Mouse (Mus musculus): Measurements from ENCODE around the gene Tmem190. TPM values are rescaled to one million over a fixed set of nuclear protein-coding genes. Genes with fewer than 3 reads are reported as not detected.
A peak's percentile ranks its signal among the peaks of the same experiment; 100 is the strongest.

The Tmem190 gene
- not detected in 2 replicates for polyA plus RNA-seq (2014; fragmentation: Nextera tagmentation; extraction: Ambion mirVana)

- no peaks in the 10 kb centered on the region for H3K4me1 ChIP-seq (ENCODE audit: control insufficient read depth, insufficient read depth, low read length)
- H3K27ac ChIP-seq (replicated peaks; ENCODE audit: low read depth, low read length) = no peak within 1 kb of the TSS
- no peaks in the 10 kb centered on the region for H3K9me3 ChIP-seq (ENCODE audit: control insufficient read depth, low read length)
- DNase-seq (ENCODE audit: low spot score) (no peak), ATAC-seq (ENCODE audit: low read depth) (no peak)
- WGBS = 72% methylated on average over 2 of the region's 2 CpGs
- H3K36me3 ChIP-seq (ENCODE audit: control insufficient read depth, insufficient read depth, low read length) = no peaks in the 10 kb centered on the region
- H3K4me3 ChIP-seq (ENCODE audit: low read depth, low read length) = no peak within 1 kb of the TSS
- H3K27me3 ChIP-seq (replicated peaks; ENCODE audit: control insufficient read depth, insufficient read depth, low read length) = peaks cover 21% of the 10 kb centered on the region
- H3K9ac ChIP-seq (ENCODE audit: low read depth, low read length) = no peak within 1 kb of the TSS
- H3K4me2 ChIP-seq (ENCODE audit: low read depth, low read length) = no peak within 1 kb of the TSS
These were observed at the start of gene Tmem190, which contains the start of gene Il11 for GRCm38 (mm10) chr7:4782759-4783158. Gene Tmem190 (plus strand): TSS chr7:4782937. Gene Il11 (minus strand): TSS chr7:4782859.

GRCm38 (mm10) chr7:4732968-4733392 lies 49.8 kb upstream of the Tmem190 start:
- H3K4me3 ChIP-seq (ENCODE audit: low read depth, low read length) = no peak overlapping the region
- 60% methylated on average over 6 of the region's 6 CpGs for WGBS
- no peak overlapping the region for H3K4me2 ChIP-seq (ENCODE audit: low read depth, low read length)
- H3K27me3 ChIP-seq (replicated peaks; ENCODE audit: control insufficient read depth, insufficient read depth, low read length) = no peaks in the 10 kb centered on the region
- no peaks in the 10 kb centered on the region for H3K9me3 ChIP-seq (ENCODE audit: control insufficient read depth, low read length)
- no peak for DNase-seq (ENCODE audit: low spot score)
- no peak overlapping the region for H3K27ac ChIP-seq (replicated peaks; ENCODE audit: low read depth, low read length)
- no peaks in the 10 kb centered on the region for H3K36me3 ChIP-seq (ENCODE audit: control insufficient read depth, insufficient read depth, low read length)
- no peaks in the 10 kb centered on the region for H3K4me1 ChIP-seq (ENCODE audit: control insufficient read depth, insufficient read depth, low read length)
- H3K9ac ChIP-seq (ENCODE audit: low read depth, low read length) = no peak overlapping the region
- no peak for ATAC-seq (ENCODE audit: low read depth)

GRCm38 (mm10) chr7:4739041-4739543 lies 43.6 kb upstream of the Tmem190 start:
- H3K9me3 ChIP-seq (ENCODE audit: control insufficient read depth, low read length) = no peaks in the 10 kb centered on the region
- H3K36me3 ChIP-seq (ENCODE audit: control insufficient read depth, insufficient read depth, low read length) = peaks cover 23% of the 10 kb centered on the region
- H3K27ac ChIP-seq (replicated peaks; ENCODE audit: low read depth, low read length) = peak overlapping the region; percentile 82
- no peaks in the 10 kb centered on the region for H3K27me3 ChIP-seq (replicated peaks; ENCODE audit: control insufficient read depth, insufficient read depth, low read length)
- DNase-seq (ENCODE audit: low spot score) (no peak), ATAC-seq (ENCODE audit: low read depth) (no peak)
- H3K4me1 ChIP-seq (ENCODE audit: control insufficient read depth, insufficient read depth, low read length) = peaks cover 18% of the 10 kb centered on the region
- peak overlapping the region; percentile 37 for H3K4me3 ChIP-seq (ENCODE audit: low read depth, low read length)
- peak overlapping the region; percentile 60 for H3K4me2 ChIP-seq (ENCODE audit: low read depth, low read length)
- 49% methylated on average over 10 of the region's 10 CpGs for WGBS
- H3K9ac ChIP-seq (ENCODE audit: low read depth, low read length) = peak overlapping the region; percentile 8; the same call in 1 of the 2 replicates

- H3K9me3 ChIP-seq (ENCODE audit: control insufficient read depth, low read length) = no peaks in the 10 kb centered on the region
- peak within 1 kb of the TSS; percentile 87 for H3K9ac ChIP-seq (ENCODE audit: low read depth, low read length)
- peaks cover 29% of the 10 kb centered on the region for H3K36me3 ChIP-seq (ENCODE audit: control insufficient read depth, insufficient read depth, low read length)
- no peaks in the 10 kb centered on the region for H3K27me3 ChIP-seq (replicated peaks; ENCODE audit: control insufficient read depth, insufficient read depth, low read length)
- under 1% methylated on average over 26 of the region's 44 CpGs for WGBS
- peak within 1 kb of the TSS; percentile 74 for H3K4me2 ChIP-seq (ENCODE audit: low read depth, low read length)
- DNase-seq (ENCODE audit: low spot score) (peak; percentile 100), ATAC-seq (ENCODE audit: low read depth) (peak; percentile 97)
- peaks cover 18% of the 10 kb centered on the region for H3K4me1 ChIP-seq (ENCODE audit: control insufficient read depth, insufficient read depth, low read length)
- H3K27ac ChIP-seq (replicated peaks; ENCODE audit: low read depth, low read length) = peak within 1 kb of the TSS; percentile 88
- peak within 1 kb of the TSS; percentile 78 for H3K4me3 ChIP-seq (ENCODE audit: low read depth, low read length)
These were observed 43.0 kb upstream of the Tmem190 start, which contains the start of gene Kmt5c for GRCm38 (mm10) chr7:4739544-4740275. Gene Kmt5c (plus strand): TSS chr7:4740115.

- no peak for DNase-seq (ENCODE audit: low spot score)
- peak; percentile 4 for ATAC-seq (ENCODE audit: low read depth)
These were observed 42.4 kb upstream of the Tmem190 start for GRCm38 (mm10) chr7:4740309-4740727.

GRCm38 (mm10) chr7:4741151-4741550 lies 41.6 kb upstream of the Tmem190 start:
- H3K4me3 ChIP-seq (ENCODE audit: low read depth, low read length) = peak overlapping the region; percentile 78
- no peaks in the 10 kb centered on the region for H3K9me3 ChIP-seq (ENCODE audit: control insufficient read depth, low read length)
- 7% methylated on average over 4 of the region's 4 CpGs for WGBS
- DNase-seq (ENCODE audit: low spot score) (peak; percentile 42), ATAC-seq (ENCODE audit: low read depth) (no peak)
- peak overlapping the region; percentile 74 for H3K4me2 ChIP-seq (ENCODE audit: low read depth, low read length)
- no peaks in the 10 kb centered on the region for H3K27me3 ChIP-seq (replicated peaks; ENCODE audit: control insufficient read depth, insufficient read depth, low read length)
- peaks cover 38% of the 10 kb centered on the region for H3K36me3 ChIP-seq (ENCODE audit: control insufficient read depth, insufficient read depth, low read length)
- H3K27ac ChIP-seq (replicated peaks; ENCODE audit: low read depth, low read length) = peak overlapping the region; percentile 88
- peaks cover 18% of the 10 kb centered on the region for H3K4me1 ChIP-seq (ENCODE audit: control insufficient read depth, insufficient read depth, low read length)
- H3K9ac ChIP-seq (ENCODE audit: low read depth, low read length) = peak overlapping the region; percentile 87

More at GRCm38 (mm10) chr7:4740309-4740727, 42.4 kb upstream of the Tmem190 start:
- Histone ChIP-seq H3K27ac (replicated peaks; ENCODE audit: low read depth, low read length) (peak overlapping the region; percentile 88), H3K9ac (ENCODE audit: low read depth, low read length) (peak overlapping the region; percentile 87), H3K4me3 (ENCODE audit: low read depth, low read length) (peak overlapping the region; percentile 78), H3K9me3 (ENCODE audit: control insufficient read depth, low read length) (no peaks in the 10 kb centered on the region), H3K4me2 (ENCODE audit: low read depth, low read length) (peak overlapping the region; percentile 74), H3K36me3 (ENCODE audit: control insufficient read depth, insufficient read depth, low read length) (peaks cover 29% of the 10 kb centered on the region), H3K4me1 (ENCODE audit: control insufficient read depth, insufficient read depth, low read length) (peaks cover 18% of the 10 kb centered on the region), H3K27me3 (replicated peaks; ENCODE audit: control insufficient read depth, insufficient read depth, low read length) (no peaks in the 10 kb centered on the region)
- 4% methylated on average over 14 of the region's 14 CpGs for WGBS

GRCm38 (mm10) chr7:4741672-4742481 lies 40.9 kb upstream of the Tmem190 start:
- no peak overlapping the region for H3K27ac ChIP-seq (replicated peaks; ENCODE audit: low read depth, low read length)
- H3K4me1 ChIP-seq (ENCODE audit: control insufficient read depth, insufficient read depth, low read length) = peaks cover 18% of the 10 kb centered on the region
- H3K9ac ChIP-seq (ENCODE audit: low read depth, low read length) = peak overlapping the region; percentile 87
- no peaks in the 10 kb centered on the region for H3K27me3 ChIP-seq (replicated peaks; ENCODE audit: control insufficient read depth, insufficient read depth, low read length)
- H3K4me3 ChIP-seq (ENCODE audit: low read depth, low read length) = peak overlapping the region; percentile 78
- no peaks in the 10 kb centered on the region for H3K9me3 ChIP-seq (ENCODE audit: control insufficient read depth, low read length)
- WGBS = 89% methylated on average over 21 of the region's 21 CpGs
- peaks cover 45% of the 10 kb centered on the region for H3K36me3 ChIP-seq (ENCODE audit: control insufficient read depth, insufficient read depth, low read length)
- H3K4me2 ChIP-seq (ENCODE audit: low read depth, low read length) = peak overlapping the region; percentile 74
- ATAC-seq (ENCODE audit: low read depth) = no peak
- no peak for DNase-seq (ENCODE audit: low spot score)

GRCm38 (mm10) chr7:4742482-4742819 lies 40.3 kb upstream of the Tmem190 start:
- ATAC-seq (ENCODE audit: low read depth) = no peak
- Histone ChIP-seq H3K27me3 (replicated peaks; ENCODE audit: control insufficient read depth, insufficient read depth, low read length) (no peaks in the 10 kb centered on the region), H3K36me3 (ENCODE audit: control insufficient read depth, insufficient read depth, low read length) (peaks cover 48% of the 10 kb centered on the region), H3K4me1 (ENCODE audit: control insufficient read depth, insufficient read depth, low read length) (peaks cover 18% of the 10 kb centered on the region), H3K9me3 (ENCODE audit: control insufficient read depth, low read length) (no peaks in the 10 kb centered on the region), H3K27ac (replicated peaks; ENCODE audit: low read depth, low read length) (no peak overlapping the region), H3K9ac (ENCODE audit: low read depth, low read length) (peak overlapping the region; percentile 40; the same call in 1 of the 2 replicates), H3K4me2 (ENCODE audit: low read depth, low read length) (no peak overlapping the region), H3K4me3 (ENCODE audit: low read depth, low read length) (no peak overlapping the region)
- DNase-seq (ENCODE audit: low spot score) = no peak
- 86% methylated on average over 6 of the region's 6 CpGs for WGBS
